Mouse (Mus musculus) layer of hippocampus, adult 9-11 months (tissue): Measurements from ENCODE around the gene Inca1.
A peak's percentile ranks its signal among the peaks of the same experiment; 100 is the strongest.

Source experiments
- DNase-seq: peaks from one replicate; pipeline ENCODE4 v3.0.0; 2022

Inca1 gene

GRCm38 (mm10) chr11:70652029-70652883 is 47.7 kb downstream of the Inca1 start:
- peak; percentile 14 for DNase-seq

- DNase-seq = peak; percentile 2
These were observed 48.6 kb downstream of the Inca1 start for GRCm38 (mm10) chr11:70651391-70651790.

- peak; percentile 16 for DNase-seq
These were observed 49.4 kb downstream of the Inca1 start for GRCm38 (mm10) chr11:70650322-70651175.

- DNase-seq = no peak
These were observed 50.7 kb downstream of the Inca1 start for GRCm38 (mm10) chr11:70649185-70649734.

- no peak for DNase-seq
These were observed 51.4 kb downstream of the Inca1 start for GRCm38 (mm10) chr11:70648512-70648911.

GRCm38 (mm10) chr11:70647716-70648420 is 52.1 kb downstream of the Inca1 start:
- no peak for DNase-seq

- peak; percentile 97 for DNase-seq
These were observed 53.0 kb downstream of the Inca1 start, which contains the start of the genes Rnf167 and Slc25a11 for GRCm38 (mm10) chr11:70646691-70647650. Rnf167 (plus strand) TSS chr11:70647235. Slc25a11 (minus strand) TSS chr11:70647479.

- no peak for DNase-seq
These were observed 53.7 kb downstream of the Inca1 start for GRCm38 (mm10) chr11:70646259-70646555.

- no peak for DNase-seq
These were observed 54.3 kb downstream of the Inca1 start for GRCm38 (mm10) chr11:70645461-70646258.

- DNase-seq = no peak
These were observed 55.3 kb downstream of the Inca1 start for GRCm38 (mm10) chr11:70644564-70645103.

- DNase-seq = no peak
These were observed 56.9 kb downstream of the Inca1 start for GRCm38 (mm10) chr11:70643051-70643450.

GRCm38 (mm10) chr11:70641241-70641640 is 58.7 kb downstream of the Inca1 start:
- DNase-seq = no peak

- DNase-seq = no peak
These were observed 60.0 kb downstream of the Inca1 start for GRCm38 (mm10) chr11:70639976-70640375.

GRCm38 (mm10) chr11:70638714-70639278 is 61.2 kb downstream of the Inca1 start, which contains the start of gene Gp1ba:
Gp1ba (plus strand) TSS chr11:70639122.
- DNase-seq = no peak
